Mouse (Mus musculus): ENCODE measurements around the gene Il1r2. TPM values are rescaled to one million over a fixed set of nuclear protein-coding genes. Genes with fewer than 3 reads are reported as not detected.
A peak's percentile ranks its signal among the peaks of the same experiment; 100 is the strongest.

The Il1r2 gene
- polyA plus RNA-seq, 1 experiment from 2014 or later, result 2.0 TPM

- no peaks in the 10 kb centered on the region for H3K4me1 ChIP-seq (ENCODE audit: control insufficient read depth, insufficient read depth, low read length)
- no peak overlapping the region for H3K4me3 ChIP-seq (ENCODE audit: low read length)
- no peak overlapping the region for H3K4me2 ChIP-seq (ENCODE audit: low read depth, low read length)
- ATAC-seq, result no peak
- no peaks in the 10 kb centered on the region for H3K36me3 ChIP-seq (ENCODE audit: control insufficient read depth, insufficient read depth, low read length)
- no peaks in the 10 kb centered on the region for H3K9me3 ChIP-seq (ENCODE audit: control insufficient read depth, low read length)
- WGBS, result 64% methylated on average over 5 of the region's 5 CpGs
- no peak overlapping the region for H3K9ac ChIP-seq (ENCODE audit: low read depth, low read length)
- no peak overlapping the region for H3K27ac ChIP-seq (ENCODE audit: low read length)
- H3K27me3 ChIP-seq (replicated peaks; ENCODE audit: control insufficient read depth, insufficient read depth, low read length), result no peaks in the 10 kb centered on the region
Observed at GRCm38 (mm10) chr1:40057351-40057750, 16.5 kb upstream of the Il1r2 start.

- no peak for ATAC-seq
- Histone ChIP-seq H3K36me3 (ENCODE audit: control insufficient read depth, insufficient read depth, low read length) (no peaks in the 10 kb centered on the region), H3K27me3 (replicated peaks; ENCODE audit: control insufficient read depth, insufficient read depth, low read length) (no peaks in the 10 kb centered on the region), H3K27ac (ENCODE audit: low read length) (no peak overlapping the region), H3K4me1 (ENCODE audit: control insufficient read depth, insufficient read depth, low read length) (no peaks in the 10 kb centered on the region), H3K4me3 (ENCODE audit: low read length) (no peak overlapping the region), H3K4me2 (ENCODE audit: low read depth, low read length) (no peak overlapping the region), H3K9ac (ENCODE audit: low read depth, low read length) (no peak overlapping the region), H3K9me3 (ENCODE audit: control insufficient read depth, low read length) (no peaks in the 10 kb centered on the region)
- WGBS, result 52% methylated on average over 11 of the region's 11 CpGs
Observed at GRCm38 (mm10) chr1:40058013-40058412, 15.9 kb upstream of the Il1r2 start.

GRCm38 (mm10) chr1:40059122-40059774 is 14.6 kb upstream of the Il1r2 start:
- H3K4me1 ChIP-seq (ENCODE audit: control insufficient read depth, insufficient read depth, low read length), result no peaks in the 10 kb centered on the region
- no peak overlapping the region for H3K4me3 ChIP-seq (ENCODE audit: low read length)
- no peak for ATAC-seq
- no peaks in the 10 kb centered on the region for H3K27me3 ChIP-seq (replicated peaks; ENCODE audit: control insufficient read depth, insufficient read depth, low read length)
- no peak overlapping the region for H3K9ac ChIP-seq (ENCODE audit: low read depth, low read length)
- WGBS, result 65% methylated on average over 4 of the region's 4 CpGs
- no peak overlapping the region for H3K27ac ChIP-seq (ENCODE audit: low read length)
- H3K4me2 ChIP-seq (ENCODE audit: low read depth, low read length), result no peak overlapping the region
- H3K9me3 ChIP-seq (ENCODE audit: control insufficient read depth, low read length), result no peaks in the 10 kb centered on the region
- no peaks in the 10 kb centered on the region for H3K36me3 ChIP-seq (ENCODE audit: control insufficient read depth, insufficient read depth, low read length)

GRCm38 (mm10) chr1:40061359-40061758 is 12.5 kb upstream of the Il1r2 start:
- Histone ChIP-seq H3K4me3 (ENCODE audit: low read length) (no peak overlapping the region), H3K27ac (ENCODE audit: low read length) (no peak overlapping the region), H3K27me3 (replicated peaks; ENCODE audit: control insufficient read depth, insufficient read depth, low read length) (no peaks in the 10 kb centered on the region), H3K9ac (ENCODE audit: low read depth, low read length) (no peak overlapping the region), H3K4me2 (ENCODE audit: low read depth, low read length) (no peak overlapping the region), H3K4me1 (ENCODE audit: control insufficient read depth, insufficient read depth, low read length) (no peaks in the 10 kb centered on the region), H3K9me3 (ENCODE audit: control insufficient read depth, low read length) (no peaks in the 10 kb centered on the region), H3K36me3 (ENCODE audit: control insufficient read depth, insufficient read depth, low read length) (no peaks in the 10 kb centered on the region)
- 59% methylated on average over 9 of the region's 9 CpGs for WGBS
- ATAC-seq, result peak; percentile 50; the same call in 1 of the 2 replicates

- H3K4me1 ChIP-seq (ENCODE audit: control insufficient read depth, insufficient read depth, low read length), result no peaks in the 10 kb centered on the region
- H3K27ac ChIP-seq (ENCODE audit: low read length), result no peak overlapping the region
- H3K9ac ChIP-seq (ENCODE audit: low read depth, low read length), result no peak overlapping the region
- no peak overlapping the region for H3K4me2 ChIP-seq (ENCODE audit: low read depth, low read length)
- H3K9me3 ChIP-seq (ENCODE audit: control insufficient read depth, low read length), result no peaks in the 10 kb centered on the region
- no peaks in the 10 kb centered on the region for H3K27me3 ChIP-seq (replicated peaks; ENCODE audit: control insufficient read depth, insufficient read depth, low read length)
- WGBS, result 54% methylated on average over 4 of the region's 4 CpGs
- no peak for ATAC-seq
- H3K36me3 ChIP-seq (ENCODE audit: control insufficient read depth, insufficient read depth, low read length), result no peaks in the 10 kb centered on the region
- no peak overlapping the region for H3K4me3 ChIP-seq (ENCODE audit: low read length)
Observed at GRCm38 (mm10) chr1:40063409-40063808, 10.5 kb upstream of the Il1r2 start.

- Histone ChIP-seq H3K36me3 (ENCODE audit: control insufficient read depth, insufficient read depth, low read length) (no peaks in the 10 kb centered on the region), H3K4me1 (ENCODE audit: control insufficient read depth, insufficient read depth, low read length) (no peaks in the 10 kb centered on the region), H3K9me3 (ENCODE audit: control insufficient read depth, low read length) (no peaks in the 10 kb centered on the region), H3K27ac (ENCODE audit: low read length) (no peak overlapping the region), H3K27me3 (replicated peaks; ENCODE audit: control insufficient read depth, insufficient read depth, low read length) (no peaks in the 10 kb centered on the region), H3K4me3 (ENCODE audit: low read length) (no peak overlapping the region), H3K4me2 (ENCODE audit: low read depth, low read length) (no peak overlapping the region), H3K9ac (ENCODE audit: low read depth, low read length) (no peak overlapping the region)
- ATAC-seq, result no peak
- 90% methylated on average over 8 of the region's 8 CpGs for WGBS
Observed at GRCm38 (mm10) chr1:40064508-40064907, 9.4 kb upstream of the Il1r2 start.

GRCm38 (mm10) chr1:40072558-40072957 is 1.3 kb upstream of the Il1r2 start:
- H3K27ac ChIP-seq (ENCODE audit: low read length), result no peak overlapping the region
- H3K4me2 ChIP-seq (ENCODE audit: low read depth, low read length), result no peak overlapping the region
- no peaks in the 10 kb centered on the region for H3K9me3 ChIP-seq (ENCODE audit: control insufficient read depth, low read length)
- H3K9ac ChIP-seq (ENCODE audit: low read depth, low read length), result no peak overlapping the region
- no peak overlapping the region for H3K4me3 ChIP-seq (ENCODE audit: low read length)
- H3K36me3 ChIP-seq (ENCODE audit: control insufficient read depth, insufficient read depth, low read length), result no peaks in the 10 kb centered on the region
- WGBS, result 78% methylated on average over 4 of the region's 4 CpGs
- ATAC-seq, result no peak
- H3K27me3 ChIP-seq (replicated peaks; ENCODE audit: control insufficient read depth, insufficient read depth, low read length), result no peaks in the 10 kb centered on the region
- H3K4me1 ChIP-seq (ENCODE audit: control insufficient read depth, insufficient read depth, low read length), result no peaks in the 10 kb centered on the region

GRCm38 (mm10) chr1:40077328-40077727 is 3.4 kb downstream of the Il1r2 start:
- Histone ChIP-seq H3K4me1 (ENCODE audit: control insufficient read depth, insufficient read depth, low read length) (no peaks in the 10 kb centered on the region), H3K4me2 (ENCODE audit: low read depth, low read length) (no peak overlapping the region), H3K36me3 (ENCODE audit: control insufficient read depth, insufficient read depth, low read length) (no peaks in the 10 kb centered on the region), H3K4me3 (ENCODE audit: low read length) (no peak overlapping the region), H3K9ac (ENCODE audit: low read depth, low read length) (no peak overlapping the region), H3K27ac (ENCODE audit: low read length) (no peak overlapping the region), H3K9me3 (ENCODE audit: control insufficient read depth, low read length) (no peaks in the 10 kb centered on the region), H3K27me3 (replicated peaks; ENCODE audit: control insufficient read depth, insufficient read depth, low read length) (no peaks in the 10 kb centered on the region)
- WGBS, result 96% methylated on average over 2 of the region's 2 CpGs
- no peak for ATAC-seq

GRCm38 (mm10) chr1:40081041-40081440 is 7.2 kb downstream of the Il1r2 start:
- H3K36me3 ChIP-seq (ENCODE audit: control insufficient read depth, insufficient read depth, low read length), result no peaks in the 10 kb centered on the region
- 69% methylated on average over 2 of the region's 2 CpGs for WGBS
- no peaks in the 10 kb centered on the region for H3K27me3 ChIP-seq (replicated peaks; ENCODE audit: control insufficient read depth, insufficient read depth, low read length)
- H3K27ac ChIP-seq (ENCODE audit: low read length), result no peak overlapping the region
- no peaks in the 10 kb centered on the region for H3K9me3 ChIP-seq (ENCODE audit: control insufficient read depth, low read length)
- no peak overlapping the region for H3K4me3 ChIP-seq (ENCODE audit: low read length)
- no peak overlapping the region for H3K4me2 ChIP-seq (ENCODE audit: low read depth, low read length)
- no peak overlapping the region for H3K9ac ChIP-seq (ENCODE audit: low read depth, low read length)
- H3K4me1 ChIP-seq (ENCODE audit: control insufficient read depth, insufficient read depth, low read length), result 0 out of 2 replicates have a peak, but pooled peaks cover 1% of the 10 kb centered on the region
- no peak for ATAC-seq

- ATAC-seq, result no peak
- H3K27me3 ChIP-seq (replicated peaks; ENCODE audit: control insufficient read depth, insufficient read depth, low read length), result no peaks in the 10 kb centered on the region
- no peak overlapping the region for H3K4me2 ChIP-seq (ENCODE audit: low read depth, low read length)
- 0 out of 2 replicates have a peak, but pooled peaks cover 3% of the 10 kb centered on the region for H3K4me1 ChIP-seq (ENCODE audit: control insufficient read depth, insufficient read depth, low read length)
- H3K9ac ChIP-seq (ENCODE audit: low read depth, low read length), result no peak overlapping the region
- no peaks in the 10 kb centered on the region for H3K9me3 ChIP-seq (ENCODE audit: control insufficient read depth, low read length)
- H3K27ac ChIP-seq (ENCODE audit: low read length), result no peak overlapping the region
- no peaks in the 10 kb centered on the region for H3K36me3 ChIP-seq (ENCODE audit: control insufficient read depth, insufficient read depth, low read length)
- H3K4me3 ChIP-seq (ENCODE audit: low read length), result no peak overlapping the region
- 37% methylated on average over 3 of the region's 3 CpGs for WGBS
Observed at GRCm38 (mm10) chr1:40084386-40084785, 10.5 kb downstream of the Il1r2 start.

Measured in intestine, embryonic 16.5 days (tissue).